Mouse (Mus musculus): ENCODE measurements around the gene Adcy2. TPM values are rescaled to one million over a fixed set of nuclear protein-coding genes. Genes with fewer than 3 reads are reported as not detected.

Gene Adcy2
- polyA plus RNA-seq (2014; fragmentation: Nextera tagmentation; extraction: Ambion mirVana): 6.7 and 7.4 TPM in 2 replicates

DNA sequence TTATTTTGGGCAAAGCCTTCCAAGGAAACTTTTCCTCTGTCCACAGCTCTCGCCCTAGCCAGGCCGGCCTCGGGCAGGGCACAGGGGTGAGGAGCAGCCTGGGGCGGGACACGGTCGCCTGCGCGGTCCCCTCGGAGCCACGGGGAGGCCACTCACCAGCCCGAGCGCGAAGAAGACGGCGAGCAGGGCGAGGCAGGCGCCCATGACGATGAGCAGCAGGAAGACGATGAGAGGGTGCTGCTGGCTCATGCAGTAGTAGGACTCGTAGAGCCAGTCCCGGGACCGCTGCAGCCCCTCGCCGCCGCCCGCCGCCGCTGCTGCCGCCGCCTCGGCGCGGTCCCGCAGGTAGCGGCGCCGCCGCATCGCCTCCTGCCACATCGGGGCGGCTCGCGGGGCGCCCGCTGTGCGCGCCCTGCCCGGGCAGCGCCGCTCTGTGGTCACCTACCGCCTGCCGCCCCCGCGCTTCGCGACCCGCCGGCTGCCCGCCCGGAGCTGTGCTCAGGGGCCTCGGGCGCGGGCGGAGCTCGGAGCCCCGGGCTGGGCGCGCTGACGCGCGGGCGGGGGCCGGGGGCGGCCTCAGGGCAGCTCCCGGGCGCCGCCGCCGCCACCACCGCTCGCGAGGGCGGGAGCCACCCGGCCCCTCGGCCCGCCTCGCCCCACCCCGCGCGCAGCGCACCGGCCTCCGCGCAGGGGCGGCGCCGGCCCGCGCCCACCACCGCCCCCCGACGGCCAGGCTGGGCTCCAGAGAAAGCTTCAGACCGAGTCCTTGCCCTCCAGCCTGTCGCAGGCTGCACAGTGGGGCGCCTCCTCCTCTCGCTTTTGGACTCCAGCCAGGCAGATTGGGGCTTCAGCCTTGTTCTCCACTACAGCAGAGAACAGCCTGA, at the start of gene Adcy2:
TSS of gene Adcy2 (minus strand) at position 624 of the 884 bp plus-strand sequence.
- H3K4me1 ChIP-seq (ENCODE audit: control insufficient read depth, insufficient read depth, low read length): peaks cover 14% of the 10 kb centered on the region; the same call in 1 of the 2 replicates
- peak within 1 kb of the TSS; percentile 55 for H3K4me3 ChIP-seq (replicated peaks; ENCODE audit: low read depth, low read length)
- peak within 1 kb of the TSS; percentile 37; the same call in 1 of the 2 replicates for H3K27ac ChIP-seq (replicated peaks; ENCODE audit: low read depth, low read length)
- H3K36me3 ChIP-seq (ENCODE audit: control insufficient read depth, insufficient read depth, low read length): no peaks in the 10 kb centered on the region
- 1% methylated on average over 88 of the region's 106 CpGs for WGBS
- H3K9ac ChIP-seq (replicated peaks; ENCODE audit: low read length): peak within 1 kb of the TSS; percentile 64
- peaks cover 27% of the 10 kb centered on the region for H3K27me3 ChIP-seq (ENCODE audit: control insufficient read depth, insufficient read depth, low read length)
- peak within 1 kb of the TSS; percentile 95 for H3K4me2 ChIP-seq (ENCODE audit: low read length)
- H3K9me3 ChIP-seq (ENCODE audit: control insufficient read depth, low read length): no peaks in the 10 kb centered on the region
- peak; percentile 86 for DNase-seq
- ATAC-seq (ENCODE audit: low FRiP score, low TSS enrichment): peak; percentile 85

DNA sequence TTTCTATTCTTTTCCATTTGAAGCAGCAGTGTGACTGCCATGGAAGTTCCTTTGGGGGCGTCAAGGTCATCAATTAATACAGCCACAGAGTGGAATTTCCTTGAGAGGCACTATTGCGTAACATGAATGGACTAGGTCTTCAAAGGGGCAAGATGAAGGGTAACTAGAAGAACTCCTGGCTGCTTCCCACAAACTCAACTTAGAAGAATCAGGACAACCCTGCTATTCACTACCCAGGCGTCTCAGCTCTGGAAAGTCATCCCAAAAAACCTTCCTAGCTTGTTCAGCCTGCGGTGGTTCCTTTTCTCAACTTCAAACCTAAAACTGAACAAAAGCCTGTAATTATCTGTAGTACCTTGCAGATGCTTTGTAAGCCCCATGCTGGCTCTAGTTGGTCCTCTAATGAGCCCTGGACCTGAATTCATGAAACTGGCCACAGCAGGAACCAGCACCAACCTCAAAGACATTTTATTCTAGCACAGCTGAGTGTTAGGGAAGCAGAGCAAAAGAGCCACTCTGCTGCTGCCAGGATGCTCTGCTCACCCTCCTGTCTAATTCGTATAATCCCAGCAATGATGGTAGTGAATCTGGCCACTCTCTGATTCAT, 37.8 kb upstream of the Adcy2 start:
- no peak overlapping the region for H3K9ac ChIP-seq (replicated peaks; ENCODE audit: low read length)
- WGBS: 84% methylated on average over 5 of the region's 5 CpGs
- DNase-seq: no peak
- no peaks in the 10 kb centered on the region for H3K9me3 ChIP-seq (ENCODE audit: control insufficient read depth, low read length)
- H3K27ac ChIP-seq (replicated peaks; ENCODE audit: low read depth, low read length): no peak overlapping the region
- H3K4me3 ChIP-seq (replicated peaks; ENCODE audit: low read depth, low read length): no peak overlapping the region
- no peaks in the 10 kb centered on the region for H3K36me3 ChIP-seq (ENCODE audit: control insufficient read depth, insufficient read depth, low read length)
- no peaks in the 10 kb centered on the region for H3K4me1 ChIP-seq (ENCODE audit: control insufficient read depth, insufficient read depth, low read length)
- no peaks in the 10 kb centered on the region for H3K27me3 ChIP-seq (ENCODE audit: control insufficient read depth, insufficient read depth, low read length)
- ATAC-seq (ENCODE audit: low FRiP score, low TSS enrichment): no peak
- no peak overlapping the region for H3K4me2 ChIP-seq (ENCODE audit: low read length)

DNA sequence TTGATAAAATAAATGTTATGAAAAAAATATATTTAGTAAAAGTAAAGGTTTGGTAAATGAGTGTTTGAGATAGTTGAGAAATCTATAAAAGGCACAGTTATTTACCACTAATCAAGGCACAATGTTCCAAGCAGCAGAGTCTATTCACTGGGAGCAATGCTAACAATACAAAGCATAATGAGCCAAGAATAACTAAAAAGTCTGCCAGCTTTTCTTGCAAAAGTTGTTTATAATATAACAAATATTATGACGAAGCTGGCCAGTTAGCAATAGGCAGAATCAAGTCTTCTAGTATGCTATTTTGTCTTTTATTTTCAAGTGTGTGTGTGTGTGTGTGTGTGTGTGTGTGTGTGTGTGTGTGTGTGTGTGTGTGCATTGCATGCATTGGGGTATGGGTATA, 35.3 kb upstream of the Adcy2 start:
- no peaks in the 10 kb centered on the region for H3K36me3 ChIP-seq (ENCODE audit: control insufficient read depth, insufficient read depth, low read length)
- H3K9me3 ChIP-seq (ENCODE audit: control insufficient read depth, low read length): no peaks in the 10 kb centered on the region
- no peak for ATAC-seq (ENCODE audit: low FRiP score, low TSS enrichment)
- DNase-seq: no peak
- H3K27me3 ChIP-seq (ENCODE audit: control insufficient read depth, insufficient read depth, low read length): no peaks in the 10 kb centered on the region
- 92% methylated on average over 1 of the region's 1 CpGs for WGBS
- H3K9ac ChIP-seq (replicated peaks; ENCODE audit: low read length): no peak overlapping the region
- no peak overlapping the region for H3K4me2 ChIP-seq (ENCODE audit: low read length)
- H3K4me1 ChIP-seq (ENCODE audit: control insufficient read depth, insufficient read depth, low read length): no peaks in the 10 kb centered on the region
- no peak overlapping the region for H3K4me3 ChIP-seq (replicated peaks; ENCODE audit: low read depth, low read length)
- no peak overlapping the region for H3K27ac ChIP-seq (replicated peaks; ENCODE audit: low read depth, low read length)

DNA sequence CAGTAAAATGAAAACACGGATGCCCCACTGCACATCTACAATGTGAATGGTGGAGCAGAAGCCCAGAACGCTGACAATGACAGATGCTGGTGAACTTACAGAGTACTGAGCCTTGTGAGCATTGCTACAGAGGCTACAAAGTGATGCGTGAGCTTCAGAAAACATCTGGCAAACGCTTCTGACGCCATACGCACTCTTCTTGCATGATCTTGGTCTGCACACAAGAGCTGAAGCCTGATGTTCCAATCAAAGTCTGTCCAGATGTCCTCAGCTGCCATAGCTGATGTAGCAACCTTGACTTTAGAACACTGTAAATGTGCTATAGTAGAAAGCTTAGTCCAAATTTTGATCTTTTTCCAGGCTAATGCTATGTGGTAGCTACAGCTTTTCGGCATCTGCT, 34.2 kb upstream of the Adcy2 start:
- whole genome bisulfite sequencing: 90% methylated on average over 7 of the region's 7 CpGs
- Histone ChIP-seq H3K4me3 (replicated peaks; ENCODE audit: low read depth, low read length) (no peak overlapping the region), H3K36me3 (ENCODE audit: control insufficient read depth, insufficient read depth, low read length) (no peaks in the 10 kb centered on the region), H3K4me2 (ENCODE audit: low read length) (no peak overlapping the region), H3K27ac (replicated peaks; ENCODE audit: low read depth, low read length) (no peak overlapping the region), H3K9me3 (ENCODE audit: control insufficient read depth, low read length) (no peaks in the 10 kb centered on the region), H3K9ac (replicated peaks; ENCODE audit: low read length) (no peak overlapping the region), H3K27me3 (ENCODE audit: control insufficient read depth, insufficient read depth, low read length) (no peaks in the 10 kb centered on the region), H3K4me1 (ENCODE audit: control insufficient read depth, insufficient read depth, low read length) (no peaks in the 10 kb centered on the region)
- DNase-seq: no peak
- ATAC-seq (ENCODE audit: low FRiP score, low TSS enrichment): no peak

DNA sequence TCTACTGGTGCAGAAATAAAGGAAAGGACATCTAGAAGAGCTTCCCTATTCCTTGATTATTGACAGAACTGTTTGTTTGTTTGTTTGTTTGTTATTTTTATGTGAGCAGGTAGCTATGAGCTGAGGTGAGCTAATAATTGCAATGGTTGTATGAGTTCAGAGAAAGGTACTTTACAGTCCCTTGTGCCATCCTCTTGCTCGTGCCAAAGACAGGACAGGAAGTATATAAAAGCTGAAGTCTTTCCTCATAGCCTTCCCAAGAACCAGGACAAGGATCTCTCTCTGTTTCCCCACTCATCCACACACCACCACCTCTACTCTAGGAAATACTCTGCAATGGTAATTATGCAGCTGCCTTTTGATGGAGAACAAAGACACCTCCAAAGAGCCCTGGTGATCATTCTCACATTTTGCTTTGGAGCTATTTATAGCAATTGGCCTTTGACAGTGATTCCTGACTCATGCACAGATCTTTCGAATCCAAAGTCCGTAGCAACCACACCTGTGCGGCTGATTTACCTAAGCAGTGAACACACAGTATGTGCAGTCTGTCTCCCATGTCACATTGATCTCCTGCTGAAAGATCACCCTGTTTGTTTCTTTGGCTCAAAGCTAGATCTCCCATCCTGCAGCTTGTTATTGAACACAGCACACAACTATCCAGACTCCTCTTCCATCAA, 29.9 kb upstream of the Adcy2 start:
- no peaks in the 10 kb centered on the region for H3K9me3 ChIP-seq (ENCODE audit: control insufficient read depth, low read length)
- no peaks in the 10 kb centered on the region for H3K4me1 ChIP-seq (ENCODE audit: control insufficient read depth, insufficient read depth, low read length)
- H3K4me3 ChIP-seq (replicated peaks; ENCODE audit: low read depth, low read length): no peak overlapping the region
- H3K27ac ChIP-seq (replicated peaks; ENCODE audit: low read depth, low read length): no peak overlapping the region
- no peak overlapping the region for H3K4me2 ChIP-seq (ENCODE audit: low read length)
- H3K9ac ChIP-seq (replicated peaks; ENCODE audit: low read length): no peak overlapping the region
- 84% methylated on average over 4 of the region's 4 CpGs for WGBS
- no peaks in the 10 kb centered on the region for H3K27me3 ChIP-seq (ENCODE audit: control insufficient read depth, insufficient read depth, low read length)
- DNase-seq (no peak), ATAC-seq (ENCODE audit: low FRiP score, low TSS enrichment) (no peak)
- no peaks in the 10 kb centered on the region for H3K36me3 ChIP-seq (ENCODE audit: control insufficient read depth, insufficient read depth, low read length)

DNA sequence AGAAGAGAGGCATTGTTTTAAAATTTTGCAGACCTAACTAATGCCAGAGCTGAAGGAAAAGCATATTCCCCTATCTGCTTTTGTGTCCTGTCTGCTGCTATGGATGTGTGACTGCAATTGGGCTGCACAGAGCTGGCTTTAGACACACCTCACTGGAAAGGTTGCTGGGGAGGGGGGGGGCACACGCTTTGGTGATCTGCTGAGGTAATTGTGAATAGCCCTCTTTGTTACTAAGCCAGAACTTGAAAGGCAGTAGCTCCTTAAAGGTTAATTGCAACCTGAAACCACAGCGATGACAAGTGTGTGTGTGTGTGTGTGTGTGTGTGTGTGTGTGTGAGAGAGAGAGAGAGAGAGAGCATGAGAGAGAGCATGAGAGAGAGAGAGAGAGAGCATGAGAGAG, 25.6 kb upstream of the Adcy2 start:
- Histone ChIP-seq H3K4me1 (ENCODE audit: control insufficient read depth, insufficient read depth, low read length) (no peaks in the 10 kb centered on the region), H3K4me3 (replicated peaks; ENCODE audit: low read depth, low read length) (no peak overlapping the region), H3K4me2 (ENCODE audit: low read length) (no peak overlapping the region), H3K9me3 (ENCODE audit: control insufficient read depth, low read length) (no peaks in the 10 kb centered on the region), H3K27ac (replicated peaks; ENCODE audit: low read depth, low read length) (no peak overlapping the region), H3K27me3 (ENCODE audit: control insufficient read depth, insufficient read depth, low read length) (no peaks in the 10 kb centered on the region), H3K36me3 (ENCODE audit: control insufficient read depth, insufficient read depth, low read length) (no peaks in the 10 kb centered on the region), H3K9ac (replicated peaks; ENCODE audit: low read length) (no peak overlapping the region)
- no peak for DNase-seq
- 44% methylated on average over 2 of the region's 2 CpGs for WGBS
- no peak for ATAC-seq (ENCODE audit: low FRiP score, low TSS enrichment)

DNA sequence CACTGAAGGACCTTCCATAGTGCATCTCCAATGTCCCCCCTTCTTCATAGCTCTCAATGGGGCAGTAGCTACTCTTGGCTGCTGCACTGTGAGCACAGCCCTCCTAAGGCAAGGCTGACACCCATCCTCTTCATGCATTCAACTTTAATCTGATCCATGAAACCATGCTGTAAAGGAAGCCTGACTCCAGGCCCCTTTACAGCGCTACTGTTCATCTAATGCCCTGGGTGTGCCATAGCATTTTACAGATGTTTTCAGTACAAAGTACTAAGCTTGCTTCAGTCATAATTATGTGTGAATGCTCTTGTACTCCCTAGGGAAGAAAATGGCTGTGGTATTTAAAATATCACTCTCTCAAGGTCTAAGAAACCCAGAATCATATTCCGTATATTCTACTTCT, 23.9 kb upstream of the Adcy2 start:
- Histone ChIP-seq H3K9ac (replicated peaks; ENCODE audit: low read length) (no peak overlapping the region), H3K4me3 (replicated peaks; ENCODE audit: low read depth, low read length) (no peak overlapping the region), H3K4me1 (ENCODE audit: control insufficient read depth, insufficient read depth, low read length) (no peaks in the 10 kb centered on the region), H3K9me3 (ENCODE audit: control insufficient read depth, low read length) (no peaks in the 10 kb centered on the region), H3K36me3 (ENCODE audit: control insufficient read depth, insufficient read depth, low read length) (no peaks in the 10 kb centered on the region), H3K4me2 (ENCODE audit: low read length) (no peak overlapping the region), H3K27ac (replicated peaks; ENCODE audit: low read depth, low read length) (no peak overlapping the region), H3K27me3 (ENCODE audit: control insufficient read depth, insufficient read depth, low read length) (no peaks in the 10 kb centered on the region)
- DNase-seq (no peak), ATAC-seq (ENCODE audit: low FRiP score, low TSS enrichment) (no peak)
- WGBS: over 99% methylated on average over 2 of the region's 2 CpGs

DNA sequence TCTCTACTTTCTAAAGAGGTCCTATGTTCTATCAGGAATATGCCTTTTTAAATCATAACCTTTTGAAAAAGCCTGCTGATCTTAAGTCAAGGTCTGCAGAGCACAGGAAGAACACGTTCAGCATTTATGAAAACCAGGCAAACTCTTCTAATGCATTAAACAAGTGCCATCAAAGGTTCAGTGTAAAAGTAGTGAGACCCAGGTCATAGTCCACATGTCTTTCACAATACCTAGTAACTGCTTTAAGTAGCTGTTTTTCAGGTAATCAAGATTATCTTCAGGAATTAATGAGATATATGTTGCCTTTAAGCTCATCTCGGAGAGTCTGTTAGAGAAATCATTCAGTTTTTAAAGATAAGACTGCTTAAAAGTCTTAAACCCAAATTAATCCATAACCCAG, 21.2 kb upstream of the Adcy2 start:
- H3K9ac ChIP-seq (replicated peaks; ENCODE audit: low read length): no peak overlapping the region
- H3K4me3 ChIP-seq (replicated peaks; ENCODE audit: low read depth, low read length): no peak overlapping the region
- ATAC-seq (ENCODE audit: low FRiP score, low TSS enrichment) (no peak), DNase-seq (no peak)
- no peaks in the 10 kb centered on the region for H3K9me3 ChIP-seq (ENCODE audit: control insufficient read depth, low read length)
- WGBS: 80% methylated on average over 2 of the region's 2 CpGs
- H3K4me1 ChIP-seq (ENCODE audit: control insufficient read depth, insufficient read depth, low read length): no peaks in the 10 kb centered on the region
- no peaks in the 10 kb centered on the region for H3K27me3 ChIP-seq (ENCODE audit: control insufficient read depth, insufficient read depth, low read length)
- no peak overlapping the region for H3K27ac ChIP-seq (replicated peaks; ENCODE audit: low read depth, low read length)
- no peak overlapping the region for H3K4me2 ChIP-seq (ENCODE audit: low read length)
- H3K36me3 ChIP-seq (ENCODE audit: control insufficient read depth, insufficient read depth, low read length): no peaks in the 10 kb centered on the region

Measured in midbrain, embryonic 14.5 days (tissue).